Mouse (Mus musculus): Measurements from ENCODE around the gene Cop1. TPM values are rescaled to one million over a fixed set of nuclear protein-coding genes. Genes with fewer than 3 reads are reported as not detected.

Cop1 gene
- polyA plus RNA-seq, 1 experiment from 2014 or later, result 96.1 TPM

DNA sequence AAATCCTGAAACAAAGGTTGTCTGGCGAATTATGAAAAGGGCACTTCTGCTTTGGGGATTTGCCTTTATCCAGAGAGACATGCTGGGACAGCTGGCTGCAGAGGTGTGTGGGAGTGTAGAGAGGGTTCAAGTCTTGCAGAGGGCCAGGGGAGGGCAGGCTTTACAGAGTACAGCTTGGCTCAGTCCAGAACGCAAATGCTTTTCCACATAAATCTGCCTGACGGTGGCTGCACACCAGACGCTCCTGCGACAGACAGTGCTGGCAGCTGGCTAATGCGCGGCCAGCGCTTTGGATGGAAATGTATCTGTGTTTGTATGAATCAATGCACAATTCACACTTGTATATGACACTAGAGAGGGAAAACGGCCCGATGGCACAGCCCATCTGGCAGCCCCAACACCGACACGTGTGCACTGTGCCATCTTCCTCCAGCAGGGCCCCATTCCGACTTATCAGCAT, 156.5 kb downstream of the Cop1 start:
- H3K4me3 ChIP-seq, result no peak overlapping the region
- no peak overlapping the region for H3K9ac ChIP-seq
- no peaks in the 10 kb centered on the region for H3K36me3 ChIP-seq
- no peak overlapping the region; the same call in 1 of the 2 replicates for H3K27ac ChIP-seq (replicated peaks)
- H3K27me3 ChIP-seq, result no peaks in the 10 kb centered on the region
- H3K4me2 ChIP-seq, result no peak overlapping the region
- peak; percentile 74 for ATAC-seq (ENCODE audit: low FRiP score, low read depth)
- no peaks in the 10 kb centered on the region for H3K9me3 ChIP-seq
- 51% methylated on average over 13 of the region's 13 CpGs for WGBS
- H3K4me1 ChIP-seq (replicated peaks), result peaks cover 14% of the 10 kb centered on the region

DNA sequence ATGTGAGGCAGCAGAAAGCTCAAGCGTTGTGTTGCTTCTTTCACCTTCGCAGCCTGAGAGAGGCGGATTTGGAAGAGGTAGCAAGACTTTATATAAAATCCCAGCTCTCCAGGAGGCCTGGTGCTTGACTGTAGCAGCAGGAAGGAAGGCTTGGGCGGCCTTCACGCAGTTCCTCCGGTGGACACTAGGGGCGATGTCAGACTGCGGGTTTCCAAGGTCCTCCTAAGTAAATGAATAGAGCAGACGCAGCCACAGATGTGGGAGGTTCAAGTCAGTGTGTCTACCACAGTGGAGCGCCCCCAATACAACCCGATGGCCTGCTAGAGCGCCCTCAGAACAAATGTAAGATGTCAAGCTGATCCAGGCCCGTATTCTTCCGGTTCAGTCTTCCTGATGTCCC, 157.9 kb downstream of the Cop1 start:
- Histone ChIP-seq H3K9ac (no peak overlapping the region), H3K27me3 (no peaks in the 10 kb centered on the region), H3K4me3 (no peak overlapping the region), H3K9me3 (no peaks in the 10 kb centered on the region), H3K4me1 (replicated peaks) (peaks cover 14% of the 10 kb centered on the region), H3K36me3 (no peaks in the 10 kb centered on the region), H3K27ac (replicated peaks) (no peak overlapping the region), H3K4me2 (no peak overlapping the region)
- WGBS, result 27% methylated on average over 14 of the region's 14 CpGs
- ATAC-seq (ENCODE audit: low FRiP score, low read depth), result 0 out of 2 replicates have a peak, but pooled peaks have one; percentile 8

DNA sequence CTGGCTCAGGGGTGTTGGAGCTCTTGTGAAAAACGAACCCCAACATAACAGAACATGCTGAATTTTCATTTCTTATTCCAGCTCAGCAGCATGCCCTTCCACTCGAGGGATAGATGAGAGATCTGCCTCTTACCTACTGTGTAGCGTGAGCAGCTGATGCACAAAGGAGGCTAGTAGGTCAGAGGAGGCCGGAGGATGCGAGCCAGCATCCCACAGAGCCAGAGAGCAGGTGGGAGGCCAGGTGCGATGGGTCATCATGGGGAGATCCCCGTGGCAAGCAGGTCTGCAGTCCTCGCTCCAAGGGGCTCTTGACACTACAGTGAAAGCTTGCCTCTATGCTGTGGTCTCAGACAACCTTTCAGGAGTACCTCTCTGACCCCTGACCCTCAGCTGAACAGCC, 160.5 kb downstream of the Cop1 start:
- no peak overlapping the region for H3K4me2 ChIP-seq
- no peaks in the 10 kb centered on the region for H3K9me3 ChIP-seq
- peaks cover 17% of the 10 kb centered on the region for H3K4me1 ChIP-seq (replicated peaks)
- no peak for ATAC-seq (ENCODE audit: low FRiP score, low read depth)
- no peak overlapping the region for H3K27ac ChIP-seq (replicated peaks)
- no peaks in the 10 kb centered on the region for H3K27me3 ChIP-seq
- H3K36me3 ChIP-seq, result no peaks in the 10 kb centered on the region
- H3K4me3 ChIP-seq, result no peak overlapping the region
- no peak overlapping the region for H3K9ac ChIP-seq
- WGBS, result 59% methylated on average over 8 of the region's 8 CpGs

DNA sequence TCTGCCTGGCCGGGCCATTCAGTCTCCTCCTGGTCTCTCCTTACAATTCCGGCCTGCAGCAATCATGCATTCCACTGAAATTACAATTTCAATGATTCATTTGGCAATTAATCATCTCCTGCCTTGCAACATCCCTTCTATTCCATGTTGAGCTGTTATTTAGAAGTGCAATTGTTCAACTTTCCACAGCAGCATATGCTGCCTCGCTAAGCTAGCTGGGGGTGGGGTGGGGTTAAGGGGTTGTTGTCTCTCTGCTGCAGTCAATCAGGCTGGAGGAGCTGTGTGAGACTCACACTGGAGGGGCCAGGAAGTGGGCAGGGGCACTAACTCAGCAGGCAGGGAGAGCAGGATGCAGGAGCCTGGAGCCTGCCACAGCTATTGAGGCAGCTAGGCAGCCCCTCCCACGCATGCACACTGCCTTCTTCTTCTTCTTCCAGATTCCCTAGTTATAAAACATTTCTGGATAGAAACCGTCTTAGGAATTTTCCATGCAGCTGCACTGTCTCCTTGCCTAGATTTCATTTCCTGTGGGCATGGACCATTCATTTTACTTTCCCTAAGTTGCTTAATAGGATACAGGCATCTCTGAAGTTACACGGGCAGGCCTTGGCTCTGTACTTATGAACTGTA, 161.1 kb downstream of the Cop1 start:
- Histone ChIP-seq H3K4me3 (no peak overlapping the region), H3K27me3 (no peaks in the 10 kb centered on the region), H3K27ac (replicated peaks) (no peak overlapping the region), H3K9me3 (no peaks in the 10 kb centered on the region), H3K36me3 (no peaks in the 10 kb centered on the region), H3K9ac (no peak overlapping the region), H3K4me2 (no peak overlapping the region), H3K4me1 (replicated peaks) (peaks cover 17% of the 10 kb centered on the region)
- no peak for ATAC-seq (ENCODE audit: low FRiP score, low read depth)
- WGBS, result 24% methylated on average over 6 of the region's 6 CpGs

DNA sequence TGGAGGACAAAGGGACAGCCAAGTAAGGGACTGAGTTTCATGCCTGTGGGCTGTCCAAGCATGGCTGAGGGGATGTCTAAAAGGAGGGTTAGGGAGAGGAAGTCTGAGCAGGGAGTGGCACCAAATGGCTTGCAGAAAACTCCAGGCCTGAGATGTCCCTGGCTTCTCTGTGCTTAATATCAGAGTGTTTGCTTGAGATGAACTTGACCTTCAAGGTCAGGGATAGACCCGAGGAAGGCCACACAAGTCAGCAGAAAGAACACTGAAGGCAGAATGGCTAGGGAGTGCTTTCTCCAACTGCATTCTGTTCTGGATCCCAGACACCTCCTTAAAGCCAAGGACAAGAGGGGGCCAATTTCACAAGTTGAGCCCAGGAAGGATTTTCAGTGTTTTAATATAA, 161.8 kb downstream of the Cop1 start:
- ATAC-seq (ENCODE audit: low FRiP score, low read depth), result no peak
- H3K27ac ChIP-seq (replicated peaks), result no peak overlapping the region
- no peaks in the 10 kb centered on the region for H3K36me3 ChIP-seq
- no peak overlapping the region for H3K4me3 ChIP-seq
- H3K4me2 ChIP-seq, result no peak overlapping the region
- no peaks in the 10 kb centered on the region for H3K9me3 ChIP-seq
- no peaks in the 10 kb centered on the region for H3K27me3 ChIP-seq
- 61% methylated on average over 1 of the region's 1 CpGs for WGBS
- no peak overlapping the region for H3K9ac ChIP-seq
- peaks cover 12% of the 10 kb centered on the region for H3K4me1 ChIP-seq (replicated peaks)

DNA sequence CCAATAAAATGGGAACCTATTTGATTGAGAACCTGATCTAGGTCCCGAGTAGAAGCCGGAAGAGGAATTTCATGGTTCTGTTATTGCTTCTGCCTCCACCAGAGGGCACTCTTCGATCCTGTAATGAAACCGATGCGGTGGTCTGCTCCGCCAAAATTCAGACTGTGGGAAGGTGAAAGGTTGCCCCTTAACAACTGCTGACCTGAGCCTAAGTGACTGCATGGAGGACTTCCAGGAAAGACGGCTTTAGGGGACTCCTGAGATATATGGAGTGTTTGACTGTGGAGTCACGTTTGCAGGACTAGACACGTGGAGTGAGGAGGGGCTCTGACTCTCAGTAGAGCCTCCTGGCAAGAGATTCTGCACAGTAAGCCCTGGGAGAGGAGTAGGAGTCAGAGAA, 164.4 kb downstream of the Cop1 start:
- Histone ChIP-seq H3K27me3 (no peaks in the 10 kb centered on the region), H3K4me1 (replicated peaks) (peaks cover 12% of the 10 kb centered on the region), H3K27ac (replicated peaks) (no peak overlapping the region), H3K9me3 (no peaks in the 10 kb centered on the region), H3K36me3 (no peaks in the 10 kb centered on the region), H3K9ac (no peak overlapping the region), H3K4me2 (peak overlapping the region; percentile 52), H3K4me3 (0 out of 2 replicates have a peak overlapping the region, but pooled peaks have one; percentile 15)
- ATAC-seq (ENCODE audit: low FRiP score, low read depth), result peak; percentile 59
- WGBS, result 5% methylated on average over 9 of the region's 9 CpGs

Small RNA genes within 50 kb of the gene (microRNA-seq; reads per million reads assigned to microRNA genes)
- gene Mir1843b, result 58.0 reads per million, percentile 44 among the genes with 10 or more reads in this experiment

Data from hindbrain, embryonic 15.5 days (tissue).